In genomic region chr3:50439429-50439828, GRCm38 (mm10) we compare ENCODE assay signal across 27 mouse cellular contexts.
"Had no signal": no experiment of that assay in that cellular context is flagged by ENCODE, and none has a peak within 500 bp of the region (broad histone marks: within the 10 kb centered on the region; RNA-seq: fewer than 3 reads in every experiment).

No protein-coding gene starts in this region.

- H3K4me1 ChIP-seq: heart, embryonic 12.5 days; liver, embryonic 15.5 days had no signal

- H3K27me3 ChIP-seq: heart, embryonic 12.5 days; intestine, embryonic 15.5 days; limb, embryonic 12.5 days; liver, embryonic 13.5 days; liver, embryonic 15.5 days had no signal

- DNase-seq: gastrocnemius, adult 2 months; gastrocnemius, postnatal 10 days; gastrocnemius, postnatal 25 days; heart, adult 18-20 months; heart, postnatal 10 days; heart, postnatal 4 days; kidney, adult 18-20 months; kidney, adult 8-10 months; kidney, postnatal 10 days; kidney, postnatal 25 days; kidney, postnatal 4 days; left cerebral cortex, postnatal 4 days; liver; liver, embryonic 13.5 days had no signal

- ATAC-seq: hindbrain, embryonic 16.5 days; inflammation-experienced regulatory T-cells, adult 6 months; intestine, embryonic 15.5 days; intestine, postnatal 0 days had no signal

- H3K27ac ChIP-seq: gastrocnemius, adult 2 months; heart, embryonic 10.5 days; hindbrain, embryonic 10.5 days; hindbrain, embryonic 12.5 days; hindbrain, embryonic 14.5 days; intestine, embryonic 15.5 days; limb, embryonic 12.5 days; liver, embryonic 13.5 days; liver, embryonic 15.5 days had no signal

- H3K4me2 ChIP-seq: heart, embryonic 12.5 days; hindbrain, embryonic 12.5 days; hindbrain, embryonic 14.5 days; intestine, embryonic 15.5 days; limb, embryonic 12.5 days; liver, embryonic 11.5 days; liver, embryonic 13.5 days; liver, embryonic 15.5 days had no signal

- H3K9me3 ChIP-seq: heart, embryonic 10.5 days; heart, embryonic 12.5 days; hindbrain, embryonic 10.5 days; hindbrain, embryonic 12.5 days; intestine, embryonic 15.5 days; limb, embryonic 12.5 days; liver, embryonic 13.5 days; liver, embryonic 15.5 days had no signal

- H3K36me3 ChIP-seq: heart, embryonic 10.5 days; heart, embryonic 12.5 days; hindbrain, embryonic 10.5 days; hindbrain, embryonic 12.5 days; intestine, embryonic 15.5 days; limb, embryonic 12.5 days; liver, embryonic 13.5 days; liver, embryonic 15.5 days had no signal

- H3K4me3 ChIP-seq: gastrocnemius, adult 2 months; heart, embryonic 10.5 days; heart, embryonic 12.5 days; hindbrain, embryonic 10.5 days; hindbrain, embryonic 12.5 days; intestine, embryonic 15.5 days; left cerebral cortex, adult 2 months; limb, embryonic 12.5 days; liver, embryonic 13.5 days; liver, embryonic 15.5 days had no signal

- H3K9ac ChIP-seq: heart, embryonic 12.5 days; hindbrain, embryonic 12.5 days; hindbrain, embryonic 14.5 days; intestine, embryonic 15.5 days; limb, embryonic 12.5 days; liver, embryonic 13.5 days; liver, embryonic 15.5 days had no signal
